Mouse (Mus musculus) forebrain, postnatal 0 days (tissue): ENCODE measurements around the gene Slc8b1. TPM values are rescaled to one million over a fixed set of nuclear protein-coding genes. Genes with fewer than 3 reads are reported as not detected.

ENCODE experiments used
- ATAC-seq: fragments of 200-750 bp; cut with Nextera tagmentation; 2 replicates; pipeline ENCODE4 v1.8.0; 2017; ENCODE audit warnings: mild to moderate bottlenecking, moderate library complexity
- DNase-seq: peaks from one replicate; pipeline ENCODE4 v3.0.0-alpha.2; 2015
- H3K27ac ChIP-seq: fragments of 300-500 bp; sonication (generic); 2 replicates; pipeline ENCODE4 v1.5.1; 2014; ENCODE audit warnings: low read depth, mild to moderate bottlenecking, antibody characterized with exemption, low read length, moderate library complexity, mixed read lengths
- H3K27me3 ChIP-seq: fragments of 300-500 bp; sonication (generic); 2 replicates; pipeline ENCODE4 v1.6.1; 2014; ENCODE audit warnings: mild to moderate bottlenecking, low read length, mixed read lengths; ENCODE audit not compliant: insufficient read depth
- H3K36me3 ChIP-seq: fragments of 300-500 bp; sonication (generic); 2 replicates; pipeline ENCODE4 v1.6.1; 2014; ENCODE audit warnings: mild to moderate bottlenecking, moderate library complexity; ENCODE audit not compliant: insufficient read depth
- H3K4me1 ChIP-seq: fragments of 300-500 bp; sonication (generic); 2 replicates; pipeline ENCODE4 v1.6.1; 2014; ENCODE audit warnings: antibody characterized with exemption; ENCODE audit not compliant: insufficient read depth
- H3K4me2 ChIP-seq: fragments of 300-500 bp; sonication (generic); 2 replicates; pipeline ENCODE4 v1.6.1; 2014; ENCODE audit warnings: low read depth, mild to moderate bottlenecking, moderate library complexity
- H3K4me3 ChIP-seq: fragments of 300-500 bp; sonication (generic); 2 replicates; pipeline ENCODE4 v1.5.1; 2014; ENCODE audit warnings: low read depth, low read length, mixed read lengths
- H3K9ac ChIP-seq: fragments of 300-500 bp; sonication (generic); 2 replicates; pipeline ENCODE4 v1.6.1; 2014; ENCODE audit warnings: mild to moderate bottlenecking
- H3K9me3 ChIP-seq: fragments of 300-500 bp; sonication (generic); 2 replicates; pipeline ENCODE4 v1.6.1; 2016; ENCODE audit warnings: low read length
- CTCF ChIP-seq: sonication (generic); IDR thresholded peaks from 2 replicates; pipeline ENCODE4 v1.5.1; 2016; ENCODE audit warnings: antibody characterized with exemption, control low read depth, low read depth
- WGBS: fragments of 180-500 bp; shearing (Covaris S2); extraction: QIAGEN DNeasy Blood & Tissue Kit; methylation state at CpG from one replicate; pipeline ENCODE4 v1.1.7; 2014; 5-methylcytosine and 5-hydroxymethylcytosine counted together
- polyA plus RNA-seq: library from polyadenylated mRNA; unstranded; fragments of >200 nt; fragmentation: Nextera tagmentation; extraction: Ambion mirVana; gene quantifications from 2 replicates; pipeline ENCODE4 v1.2.1, GENCODE M21; 2015
- total RNA-seq: library from RNA; depleted of rRNA; stranded (reverse); fragments of >200 nt; gene quantifications from 2 replicates; pipeline ENCODE4 v1.2.3, GENCODE M21; 2014

Gene Slc8b1
- total and polyA plus RNA-seq, 2 experiments from 2014 or later: 2.0 to 4.9 TPM

- TF ChIP-seq CTCF: no peak
- Histone ChIP-seq H3K27ac (no peak overlapping the region), H3K4me3 (no peak overlapping the region), H3K9ac (no peak overlapping the region), H3K36me3 (no peaks in the 10 kb centered on the region), H3K4me2 (no peak overlapping the region), H3K9me3 (no peaks in the 10 kb centered on the region), H3K27me3 (no peaks in the 10 kb centered on the region), H3K4me1 (no peaks in the 10 kb centered on the region)
- DNase-seq (no peak), ATAC-seq (no peak)
- WGBS: 93% methylated on average over 6 of the region's 6 CpGs
These were observed 42.1 kb upstream of the Slc8b1 start for GRCm38 (mm10) chr5:120468830-120469229.

GRCm38 (mm10) chr5:120471538-120471937, 39.4 kb upstream of the Slc8b1 start:
- 53% methylated on average over 4 of the region's 4 CpGs for WGBS

GRCm38 (mm10) chr5:120472770-120473169, 38.2 kb upstream of the Slc8b1 start, which contains the start of gene Sdsl:
TSS of gene Sdsl (minus strand) at chr5:120472810.
- no peaks in the 10 kb centered on the region for H3K36me3 ChIP-seq
- H3K4me3 ChIP-seq: no peak within 1 kb of the TSS
- WGBS: 85% methylated on average over 8 of the region's 8 CpGs
- H3K27me3 ChIP-seq: no peaks in the 10 kb centered on the region
- TF ChIP-seq CTCF: no peak
- ATAC-seq (no peak), DNase-seq (no peak)
- H3K9ac ChIP-seq: no peak within 1 kb of the TSS
- no peak within 1 kb of the TSS for H3K27ac ChIP-seq
- H3K4me2 ChIP-seq: no peak within 1 kb of the TSS
- H3K9me3 ChIP-seq: no peaks in the 10 kb centered on the region
- no peaks in the 10 kb centered on the region for H3K4me1 ChIP-seq

More at GRCm38 (mm10) chr5:120471538-120471937, 39.4 kb upstream of the Slc8b1 start:
- Histone ChIP-seq H3K27ac (no peak overlapping the region), H3K9ac (no peak overlapping the region), H3K9me3 (no peaks in the 10 kb centered on the region), H3K4me2 (no peak overlapping the region), H3K36me3 (no peaks in the 10 kb centered on the region), H3K27me3 (no peaks in the 10 kb centered on the region), H3K4me3 (no peak overlapping the region), H3K4me1 (no peaks in the 10 kb centered on the region)
- no peak for TF ChIP-seq CTCF
- no peak for DNase-seq
- ATAC-seq: no peak

- TF ChIP-seq CTCF: no peak
- no peak overlapping the region for H3K4me3 ChIP-seq
- DNase-seq (no peak), ATAC-seq (no peak)
- 87% methylated on average over 2 of the region's 2 CpGs for WGBS
- no peaks in the 10 kb centered on the region for H3K9me3 ChIP-seq
- H3K27ac ChIP-seq: no peak overlapping the region
- no peaks in the 10 kb centered on the region for H3K27me3 ChIP-seq
- no peaks in the 10 kb centered on the region for H3K36me3 ChIP-seq
- H3K4me1 ChIP-seq: no peaks in the 10 kb centered on the region
- H3K4me2 ChIP-seq: no peak overlapping the region
- H3K9ac ChIP-seq: no peak overlapping the region
These were observed 37.6 kb upstream of the Slc8b1 start for GRCm38 (mm10) chr5:120473361-120473760.

GRCm38 (mm10) chr5:120475861-120476260, 35.1 kb upstream of the Slc8b1 start:
- H3K4me2 ChIP-seq: no peak overlapping the region
- no peaks in the 10 kb centered on the region for H3K9me3 ChIP-seq
- ATAC-seq (no peak; the same call in 1 of the 2 replicates), DNase-seq (no peak)
- no peak for TF ChIP-seq CTCF
- no peaks in the 10 kb centered on the region for H3K36me3 ChIP-seq
- no peaks in the 10 kb centered on the region for H3K4me1 ChIP-seq
- WGBS: 46% methylated on average over 8 of the region's 8 CpGs
- no peaks in the 10 kb centered on the region for H3K27me3 ChIP-seq
- H3K27ac ChIP-seq: no peak overlapping the region
- no peak overlapping the region for H3K4me3 ChIP-seq
- H3K9ac ChIP-seq: no peak overlapping the region

GRCm38 (mm10) chr5:120476296-120476695, 34.7 kb upstream of the Slc8b1 start, which contains the start of gene Sds:
TSS of gene Sds (plus strand) at chr5:120476526.
- WGBS: 12% methylated on average over 13 of the region's 13 CpGs
- no peak within 1 kb of the TSS for H3K4me3 ChIP-seq
- no peak for ATAC-seq
- no peak within 1 kb of the TSS for H3K27ac ChIP-seq
- no peaks in the 10 kb centered on the region for H3K9me3 ChIP-seq
- no peaks in the 10 kb centered on the region for H3K4me1 ChIP-seq
- DNase-seq: no peak
- no peak for TF ChIP-seq CTCF
- H3K4me2 ChIP-seq: no peak within 1 kb of the TSS
- H3K36me3 ChIP-seq: no peaks in the 10 kb centered on the region
- H3K27me3 ChIP-seq: no peaks in the 10 kb centered on the region; the same call in 1 of the 2 replicates
- H3K9ac ChIP-seq: no peak within 1 kb of the TSS

- WGBS: 90% methylated on average over 5 of the region's 5 CpGs
- Histone ChIP-seq H3K4me2 (no peak overlapping the region), H3K27me3 (no peaks in the 10 kb centered on the region; the same call in 1 of the 2 replicates), H3K4me1 (no peaks in the 10 kb centered on the region), H3K9me3 (no peaks in the 10 kb centered on the region), H3K9ac (no peak overlapping the region), H3K27ac (no peak overlapping the region), H3K36me3 (no peaks in the 10 kb centered on the region), H3K4me3 (no peak overlapping the region)
- no peak for TF ChIP-seq CTCF
- ATAC-seq (no peak), DNase-seq (no peak)
These were observed 33.0 kb upstream of the Slc8b1 start for GRCm38 (mm10) chr5:120477993-120478392.
